Comparison of ENCODE assay signal across 17 mouse cellular contexts in the genomic region with DNA sequence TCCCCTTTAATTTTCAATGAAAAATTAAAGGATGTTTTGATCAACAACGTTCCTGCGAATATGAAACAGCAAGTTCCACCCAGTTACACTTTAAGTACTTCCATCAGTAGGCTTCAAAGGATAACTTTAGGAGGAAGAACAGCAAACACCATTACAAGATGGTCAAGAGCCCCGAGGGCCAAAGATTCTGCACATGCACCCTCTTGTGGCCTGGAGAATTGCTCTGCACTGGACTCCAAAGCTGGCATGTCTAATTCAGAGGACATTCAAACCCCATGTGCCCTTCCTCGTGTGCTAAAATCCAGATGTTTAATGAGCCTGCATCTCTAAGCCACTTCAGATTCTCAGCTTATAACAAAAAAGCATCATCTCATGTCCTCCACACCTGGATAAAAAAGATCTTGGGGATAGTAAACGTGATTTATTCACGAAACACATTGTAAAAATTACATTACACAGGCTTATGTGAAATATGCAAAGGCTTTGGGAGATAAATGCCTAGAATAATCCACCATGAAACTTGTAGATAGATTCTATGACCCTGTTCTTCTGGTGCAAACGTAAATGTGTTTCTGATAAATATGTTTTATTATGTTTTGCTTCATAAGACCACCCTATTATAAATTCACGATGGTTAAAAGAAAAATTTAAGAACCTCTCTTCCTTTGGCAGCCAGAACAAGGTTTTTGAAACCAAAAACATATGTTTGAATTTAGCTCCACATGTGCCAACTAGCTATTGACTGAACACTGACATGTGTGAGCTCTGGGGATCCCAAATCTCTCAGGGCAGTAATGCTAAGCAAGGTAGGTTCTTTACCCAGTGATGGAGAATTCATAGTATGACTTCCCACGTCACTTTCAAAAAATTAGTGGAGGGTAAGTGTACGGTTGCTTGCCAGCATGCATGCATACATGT.
DNase-seq lines count a peak whose midpoint lies in the region; ATAC-seq and TF ChIP-seq lines count a peak whose summit lies in the region.
"Had no signal": no experiment of that assay in that cellular context is flagged by ENCODE, and none has a peak within 500 bp of the region (broad histone marks: within the 10 kb centered on the region; RNA-seq: fewer than 3 reads in every experiment).

No protein-coding gene starts in this region.

- peak; percentile 42 for DNase-seq in embryonic facial prominence, embryonic 11.5 days (ENCODE audit: low spot score)
- no peak for DNase-seq in embryonic facial prominence, embryonic 10.5 days (ENCODE audit: low spot score)
- no peak for DNase-seq in layer of hippocampus, adult 2 months (ENCODE audit: low spot score in 2 of 2)
- no peak for DNase-seq in layer of hippocampus, postnatal 10 days (ENCODE audit: low spot score in 2 of 2)
- peak; percentile 8 for DNase-seq in A20 (ENCODE audit: low read depth, low spot score)
- DNase-seq in embryonic facial prominence, embryonic 14.5 days (ENCODE audit: low spot score) = peak; percentile 59
- no peak for DNase-seq in adrenal gland, postnatal 36 days
- no peak for DNase-seq in cerebellum, postnatal 4 days (ENCODE audit: low spot score in 2 of 2)
- DNase-seq: adrenal gland, adult 8-10 months; cerebellum, adult 8-10 months; heart, adult 18-20 months; kidney, postnatal 10 days; layer of hippocampus, adult 9-11 months had no signal

- H3K4me3 ChIP-seq in embryonic facial prominence, embryonic 11.5 days (ENCODE audit: low read depth, low read length) = no peak overlapping the region
- no peak overlapping the region for H3K4me3 ChIP-seq in embryonic facial prominence, embryonic 10.5 days
- no peak overlapping the region for H3K4me3 ChIP-seq in layer of hippocampus, adult 2 months
- no peak overlapping the region for H3K4me3 ChIP-seq in embryonic facial prominence, embryonic 14.5 days (ENCODE audit: low read depth, low read length)
- H3K4me3 ChIP-seq: forebrain, embryonic 13.5 days; neural tube, embryonic 13.5 days had no signal

- peak; percentile 48; the same call in 1 of the 2 replicates for ATAC-seq in embryonic facial prominence, embryonic 11.5 days (replicated peaks; ENCODE audit: insufficient number of reproducible peaks, low FRiP score, low TSS enrichment, low read depth)
- ATAC-seq in embryonic facial prominence, embryonic 14.5 days (ENCODE audit: low read depth) = no peak
- ATAC-seq: forebrain, embryonic 13.5 days; midbrain, embryonic 16.5 days had no signal

- TF ChIP-seq CTCF in layer of hippocampus, adult 2 months (conservative IDR thresholded peaks at IDR 0.05) = peak; percentile 55

- no peaks in the 10 kb centered on the region for H3K27me3 ChIP-seq in embryonic facial prominence, embryonic 11.5 days (ENCODE audit: control insufficient read depth, insufficient read depth, low read length)
- H3K27me3 ChIP-seq in embryonic facial prominence, embryonic 10.5 days (replicated peaks; ENCODE audit: low read depth, poor library complexity, severe bottlenecking) = no peaks in the 10 kb centered on the region
- no peaks in the 10 kb centered on the region for H3K27me3 ChIP-seq in embryonic facial prominence, embryonic 14.5 days (replicated peaks; ENCODE audit: control insufficient read depth, insufficient read depth, low read length)
- H3K27me3 ChIP-seq: forebrain, embryonic 13.5 days; neural tube, embryonic 13.5 days had no signal

- no peaks in the 10 kb centered on the region for H3K36me3 ChIP-seq in embryonic facial prominence, embryonic 11.5 days (replicated peaks; ENCODE audit: control insufficient read depth, insufficient read depth, low read depth, low read length)
- no peaks in the 10 kb centered on the region for H3K36me3 ChIP-seq in embryonic facial prominence, embryonic 10.5 days (replicated peaks)
- H3K36me3 ChIP-seq in embryonic facial prominence, embryonic 14.5 days (ENCODE audit: control insufficient read depth, insufficient read depth, low read length) = no peaks in the 10 kb centered on the region
- H3K36me3 ChIP-seq: neural tube, embryonic 13.5 days had no signal

- WGBS in embryonic facial prominence, embryonic 11.5 days = 68% methylated on average over 10 of the region's 10 CpGs
- WGBS in embryonic facial prominence, embryonic 10.5 days = 77% methylated on average over 10 of the region's 10 CpGs
- WGBS in embryonic facial prominence, embryonic 14.5 days = 43% methylated on average over 10 of the region's 10 CpGs

- no peak overlapping the region for H3K9ac ChIP-seq in embryonic facial prominence, embryonic 11.5 days (replicated peaks; ENCODE audit: low read length)
- H3K9ac ChIP-seq in embryonic facial prominence, embryonic 14.5 days (ENCODE audit: low read depth, low read length) = no peak overlapping the region
- H3K9ac ChIP-seq: forebrain, embryonic 13.5 days; liver, embryonic 14.5 days; neural tube, embryonic 13.5 days had no signal

- H3K9me3 ChIP-seq in embryonic facial prominence, embryonic 11.5 days (replicated peaks; ENCODE audit: control insufficient read depth, low read length) = no peaks in the 10 kb centered on the region
- no peaks in the 10 kb centered on the region for H3K9me3 ChIP-seq in embryonic facial prominence, embryonic 10.5 days
- no peaks in the 10 kb centered on the region for H3K9me3 ChIP-seq in embryonic facial prominence, embryonic 14.5 days (ENCODE audit: control insufficient read depth, low read length)
- H3K9me3 ChIP-seq: forebrain, embryonic 13.5 days; neural tube, embryonic 13.5 days had no signal

- no peaks in the 10 kb centered on the region for H3K4me1 ChIP-seq in embryonic facial prominence, embryonic 11.5 days (ENCODE audit: control insufficient read depth, insufficient read depth, low read length)
- H3K4me1 ChIP-seq in embryonic facial prominence, embryonic 10.5 days = no peaks in the 10 kb centered on the region
- H3K4me1 ChIP-seq in embryonic facial prominence, embryonic 14.5 days (ENCODE audit: control insufficient read depth, insufficient read depth, low read length) = peaks cover 6% of the 10 kb centered on the region; the same call in 1 of the 2 replicates
- H3K4me1 ChIP-seq: forebrain, embryonic 13.5 days; neural tube, embryonic 13.5 days had no signal

- H3K4me2 ChIP-seq in embryonic facial prominence, embryonic 11.5 days (ENCODE audit: low read depth, low read length) = no peak overlapping the region
- H3K4me2 ChIP-seq in embryonic facial prominence, embryonic 14.5 days (ENCODE audit: low read depth, low read length) = no peak overlapping the region
- H3K4me2 ChIP-seq: forebrain, embryonic 13.5 days; neural tube, embryonic 13.5 days had no signal

- no peak overlapping the region for H3K27ac ChIP-seq in embryonic facial prominence, embryonic 11.5 days (replicated peaks; ENCODE audit: low read depth, low read length)
- H3K27ac ChIP-seq in embryonic facial prominence, embryonic 10.5 days (replicated peaks) = no peak overlapping the region
- no peak overlapping the region for H3K27ac ChIP-seq in layer of hippocampus, adult 2 months
- H3K27ac ChIP-seq in embryonic facial prominence, embryonic 14.5 days (replicated peaks; ENCODE audit: low read depth, low read length) = 0 out of 2 replicates have a peak overlapping the region, but pooled peaks have one; percentile 15
- H3K27ac ChIP-seq: forebrain, embryonic 13.5 days; liver, embryonic 14.5 days; neural tube, embryonic 13.5 days had no signal

Comparison
In these comparisons a context has a peak if more than half of its experiments do, and no peak if none do; other contexts are left out.
1. DNase-seq: peak in embryonic facial prominence, embryonic 11.5 days (single experiment), A20 (single experiment) and embryonic facial prominence, embryonic 14.5 days (single experiment); none in embryonic facial prominence, embryonic 10.5 days (single experiment), layer of hippocampus, adult 2 months (0 of 2), layer of hippocampus, postnatal 10 days (0 of 2), adrenal gland, postnatal 36 days (0 of 2) and cerebellum, postnatal 4 days (0 of 2).